Comparison of ENCODE assay signal across 8 mouse cellular contexts in the genomic region with DNA sequence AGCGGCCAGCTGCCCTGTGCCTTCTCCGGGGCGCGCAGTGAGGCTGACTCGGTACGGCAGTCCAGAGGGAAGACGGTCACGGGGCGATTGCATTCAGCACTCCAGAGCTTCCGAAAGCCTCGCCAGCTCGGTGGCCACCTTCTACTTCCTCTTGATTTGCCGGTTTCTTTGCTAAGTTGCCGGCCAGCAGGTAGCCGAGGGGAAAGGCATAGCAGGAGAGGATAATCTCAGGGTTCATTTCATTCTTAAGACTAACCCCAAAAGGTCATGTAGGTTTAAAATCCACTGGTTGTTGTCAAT. TPM values are rescaled to one million over a fixed set of nuclear protein-coding genes. Genes with fewer than 3 reads are reported as not detected.
A peak's percentile ranks its signal among the peaks of the same experiment; 100 is the strongest.
DNase-seq lines count a peak whose midpoint lies in the region; TF ChIP-seq lines count a peak whose summit lies in the region.

No protein-coding gene starts in this region.

- H3K27ac ChIP-seq in embryonic fibroblast, embryonic 13.5 days (ENCODE audit: insufficient read depth, low read length): no peak overlapping the region

- intact Hi-C loops in left cerebral cortex, postnatal 4 days (cut with DNase I): loop anchor here (10.0 kb wide), 1 partner anchor 119 kb away; no protein-coding TSS in a partner anchor

- H3K4me2 ChIP-seq in myocyte (ENCODE audit: low read depth): peak overlapping the region; percentile 81

- no peaks in the 10 kb centered on the region for H3K27me3 ChIP-seq in myocyte (ENCODE audit: control insufficient read depth, insufficient read depth, insufficient read length)

- H3K4me1 ChIP-seq in embryonic fibroblast, embryonic 13.5 days (ENCODE audit: control insufficient read depth, insufficient read depth, low read length): no peaks in the 10 kb centered on the region

- TF ChIP-seq POLR2A in embryonic fibroblast, embryonic 13.5 days (IDR thresholded peaks at IDR 0.05; ENCODE audit: low read depth, low read length): peak; percentile 37; the same call in 1 of the 2 replicates
- TF ChIP-seq POLR2A in myocyte (IDR thresholded peaks at IDR 0.05; ENCODE audit: insufficient read length, low read depth): peak; percentile 46

- no peaks in the 10 kb centered on the region for H3K36me3 ChIP-seq in myocyte (ENCODE audit: control insufficient read depth, insufficient read depth)

- peak overlapping the region; percentile 57 for H3K4me3 ChIP-seq in embryonic fibroblast, embryonic 13.5 days (ENCODE audit: insufficient read depth, low read length)
- peak overlapping the region; percentile 51 for H3K4me3 ChIP-seq in myocyte

- H3K79me2 ChIP-seq in myocyte (ENCODE audit: control insufficient read depth, insufficient read depth): no peaks in the 10 kb centered on the region

- H3ac ChIP-seq in myocyte (ENCODE audit: control insufficient read depth, insufficient read length): peak overlapping the region; percentile 34

- no peak for TF ChIP-seq CTCF in embryonic fibroblast, embryonic 13.5 days (IDR thresholded peaks at IDR 0.05; ENCODE audit: borderline replicate concordance, insufficient read depth, low read length)

- peak; percentile 7 for DNase-seq in layer of hippocampus, adult 9-11 months
- no peak for DNase-seq in layer of hippocampus, adult 9-10 months (ENCODE audit: low spot score)
- peak; percentile 42 to 54 for DNase-seq in layer of hippocampus, postnatal 10 days (ENCODE audit: low spot score in 2 of 2)
- DNase-seq in MN1 (ENCODE audit: low spot score): no peak
- DNase-seq in left cerebral cortex, postnatal 4 days: no peak
- DNase-seq in right cerebral cortex, adult 18-20 months: no peak

TF ChIP-seq in myocyte, 11 proteins besides CTCF, POLR2A, EP300 and RAD21:
- TF ChIP-seq SRF (IDR thresholded peaks at IDR 0.05; ENCODE audit: control insufficient read depth, insufficient read length, low read depth) (no peak), MAX (IDR thresholded peaks at IDR 0.05; ENCODE audit: low read depth) (no peak), TCF3 (IDR thresholded peaks at IDR 0.05; ENCODE audit: insufficient read length, low read depth) (no peak), MYOD1 (IDR thresholded peaks at IDR 0.05; ENCODE audit: control insufficient read depth in 1 of 3, insufficient read length in 2 of 3, low read depth in 2 of 3) (peak in 2 of 3 experiments; percentile 11 to 35), MYOG (IDR thresholded peaks at IDR 0.05; ENCODE audit: control insufficient read depth in 1 of 3, insufficient read depth in 1 of 3, insufficient read length in 2 of 3, low read depth in 2 of 3) (peak in 1 of 3 experiments; percentile 42)
TF ChIP-seq in myocyte: peak in this region for 2.

RNA-seq across cellular contexts. Expression of a gene that starts 2.6 kb away (rescaled TPM):
- 11.1 and 17.1 TPM in 2 replicates for polyA plus RNA-seq in embryonic fibroblast, embryonic 13.5 days (2011; ENCODE audit: insufficient read length, low read depth, missing spikeins)
- 100 to 1,000 TPM; 145 to 147 TPM for total RNA-seq in layer of hippocampus, postnatal 10 days (2021)
- 0.94 TPM for polyA plus RNA-seq in myocyte (2012; fragmentation: generic; extraction: Trizol)
- 100 to 1,000 TPM; 105 to 110 TPM for total RNA-seq in left cerebral cortex, postnatal 4 days (2021)

Comparison
In these comparisons a context has a peak if more than half of its experiments do, and no peak if none do; other contexts are left out.
1. DNase-seq: peak in layer of hippocampus, adult 9-11 months (single experiment) and layer of hippocampus, postnatal 10 days (2 of 2); none in layer of hippocampus, adult 9-10 months (single experiment), MN1 (single experiment), left cerebral cortex, postnatal 4 days (single experiment) and right cerebral cortex, adult 18-20 months (single experiment).